In genomic region chr6:96000011-96000476, GRCm38 (mm10) we compare ENCODE assay signal across 12 mouse cellular contexts.
A peak's percentile ranks its signal among the peaks of the same experiment; 100 is the strongest.
DNase-seq lines count a peak whose midpoint lies in the region; ATAC-seq lines count a peak whose summit lies in the region.
"Had no signal": no experiment of that assay in that cellular context is flagged by ENCODE, and none has a peak within 500 bp of the region (broad histone marks: within the 10 kb centered on the region; RNA-seq: fewer than 3 reads in every experiment).

No protein-coding gene starts in this region.

- H3K27me3 ChIP-seq in hindbrain, embryonic 12.5 days, result no peaks in the 10 kb centered on the region
- no peaks in the 10 kb centered on the region for H3K27me3 ChIP-seq in hindbrain, embryonic 10.5 days (ENCODE audit: insufficient read depth, poor library complexity, severe bottlenecking)
- H3K27me3 ChIP-seq in forebrain, embryonic 16.5 days (replicated peaks; ENCODE audit: control insufficient read depth, insufficient read depth, low read length), result no peaks in the 10 kb centered on the region
- no peaks in the 10 kb centered on the region for H3K27me3 ChIP-seq in neural tube, embryonic 15.5 days (replicated peaks)
- H3K27me3 ChIP-seq in kidney, embryonic 14.5 days (ENCODE audit: control insufficient read depth, insufficient read depth, low read length), result no peaks in the 10 kb centered on the region
- H3K27me3 ChIP-seq: limb, embryonic 15.5 days had no signal

- no peak for DNase-seq in hindbrain, embryonic 10.5 days (ENCODE audit: low spot score)
- peak; percentile 31 to 36 for DNase-seq in layer of hippocampus, postnatal 36 days
- DNase-seq in adrenal gland, adult 8-10 months, result no peak
- no peak for DNase-seq in ovary, postnatal 10 days (ENCODE audit: low spot score)
- DNase-seq: kidney, adult 9 months had no signal

- no peak overlapping the region for H3K9ac ChIP-seq in hindbrain, embryonic 12.5 days
- H3K9ac ChIP-seq in forebrain, embryonic 16.5 days (replicated peaks; ENCODE audit: low read depth, low read length), result no peak overlapping the region
- no peak overlapping the region for H3K9ac ChIP-seq in neural tube, embryonic 15.5 days (replicated peaks)
- H3K9ac ChIP-seq in kidney, embryonic 14.5 days (ENCODE audit: low read depth, low read length), result no peak overlapping the region
- H3K9ac ChIP-seq: limb, embryonic 15.5 days had no signal

- no peaks in the 10 kb centered on the region for H3K36me3 ChIP-seq in hindbrain, embryonic 12.5 days
- H3K36me3 ChIP-seq in hindbrain, embryonic 10.5 days, result no peaks in the 10 kb centered on the region
- H3K36me3 ChIP-seq in forebrain, embryonic 16.5 days (ENCODE audit: control insufficient read depth, insufficient read depth), result no peaks in the 10 kb centered on the region
- no peaks in the 10 kb centered on the region for H3K36me3 ChIP-seq in neural tube, embryonic 15.5 days
- no peaks in the 10 kb centered on the region for H3K36me3 ChIP-seq in kidney, embryonic 14.5 days (ENCODE audit: control insufficient read depth, insufficient read depth, low read length)
- H3K36me3 ChIP-seq: limb, embryonic 15.5 days had no signal

- no peak overlapping the region for H3K4me2 ChIP-seq in hindbrain, embryonic 12.5 days (replicated peaks)
- no peak overlapping the region for H3K4me2 ChIP-seq in forebrain, embryonic 16.5 days (ENCODE audit: low read length)
- no peak overlapping the region; the same call in 1 of the 2 replicates for H3K4me2 ChIP-seq in neural tube, embryonic 15.5 days
- H3K4me2 ChIP-seq in kidney, embryonic 14.5 days (replicated peaks; ENCODE audit: low read depth, low read length), result no peak overlapping the region
- H3K4me2 ChIP-seq: limb, embryonic 15.5 days had no signal

- H3K27ac ChIP-seq in hindbrain, embryonic 12.5 days, result 0 out of 2 replicates have a peak overlapping the region, but pooled peaks have one; percentile 23
- no peak overlapping the region for H3K27ac ChIP-seq in hindbrain, embryonic 10.5 days
- no peak overlapping the region for H3K27ac ChIP-seq in forebrain, embryonic 16.5 days (ENCODE audit: low read length)
- peak overlapping the region; percentile 45 for H3K27ac ChIP-seq in neural tube, embryonic 15.5 days (replicated peaks)
- H3K27ac ChIP-seq in kidney, embryonic 14.5 days (ENCODE audit: low read depth, low read length), result no peak overlapping the region
- H3K27ac ChIP-seq: limb, embryonic 15.5 days; macrophage; stomach, postnatal 0 days had no signal

- H3K4me3 ChIP-seq in hindbrain, embryonic 12.5 days, result no peak overlapping the region
- H3K4me3 ChIP-seq in hindbrain, embryonic 10.5 days, result no peak overlapping the region
- H3K4me3 ChIP-seq in forebrain, embryonic 16.5 days (replicated peaks; ENCODE audit: low read length), result no peak overlapping the region
- no peak overlapping the region for H3K4me3 ChIP-seq in neural tube, embryonic 15.5 days (replicated peaks)
- H3K4me3 ChIP-seq in kidney, embryonic 14.5 days (ENCODE audit: low read length), result no peak overlapping the region
- H3K4me3 ChIP-seq: limb, embryonic 15.5 days had no signal

- no peaks in the 10 kb centered on the region for H3K9me3 ChIP-seq in hindbrain, embryonic 12.5 days (replicated peaks)
- H3K9me3 ChIP-seq in hindbrain, embryonic 10.5 days, result no peaks in the 10 kb centered on the region
- H3K9me3 ChIP-seq in forebrain, embryonic 16.5 days (ENCODE audit: control insufficient read depth, low read length), result no peaks in the 10 kb centered on the region
- no peaks in the 10 kb centered on the region for H3K9me3 ChIP-seq in neural tube, embryonic 15.5 days (replicated peaks)
- no peaks in the 10 kb centered on the region for H3K9me3 ChIP-seq in kidney, embryonic 14.5 days (ENCODE audit: control insufficient read depth, low read length)
- H3K9me3 ChIP-seq: limb, embryonic 15.5 days had no signal

- peak; percentile 69 for ATAC-seq in hindbrain, embryonic 12.5 days (ENCODE audit: low FRiP score)
- peak; percentile 79 for ATAC-seq in forebrain, embryonic 16.5 days
- ATAC-seq in neural tube, embryonic 15.5 days (ENCODE audit: low FRiP score), result peak; percentile 47
- ATAC-seq in kidney, embryonic 14.5 days (ENCODE audit: low FRiP score, low TSS enrichment), result no peak

- no peaks in the 10 kb centered on the region for H3K4me1 ChIP-seq in hindbrain, embryonic 12.5 days
- H3K4me1 ChIP-seq in hindbrain, embryonic 10.5 days (replicated peaks), result no peaks in the 10 kb centered on the region
- H3K4me1 ChIP-seq in forebrain, embryonic 16.5 days (replicated peaks; ENCODE audit: control insufficient read depth, insufficient read depth, low read length), result peaks cover 5% of the 10 kb centered on the region
- peaks cover 14% of the 10 kb centered on the region for H3K4me1 ChIP-seq in neural tube, embryonic 15.5 days
- no peaks in the 10 kb centered on the region for H3K4me1 ChIP-seq in kidney, embryonic 14.5 days (ENCODE audit: control insufficient read depth, insufficient read depth, low read length)
- H3K4me1 ChIP-seq: limb, embryonic 15.5 days had no signal

- WGBS in hindbrain, embryonic 12.5 days, result 72% methylated on average over 10 of the region's 10 CpGs
- 87% methylated on average over 10 of the region's 10 CpGs for WGBS in hindbrain, embryonic 10.5 days
- 59% methylated on average over 10 of the region's 10 CpGs for WGBS in forebrain, embryonic 16.5 days
- 25% methylated on average over 10 of the region's 10 CpGs for WGBS in neural tube, embryonic 15.5 days
- 69% methylated on average over 10 of the region's 10 CpGs for WGBS in kidney, embryonic 14.5 days

Comparison
In these comparisons a context has a peak if more than half of its experiments do, and no peak if none do; other contexts are left out.
1. H3K27ac ChIP-seq: peak in hindbrain, embryonic 12.5 days (single experiment) and neural tube, embryonic 15.5 days (single experiment); none in hindbrain, embryonic 10.5 days (single experiment), forebrain, embryonic 16.5 days (single experiment) and kidney, embryonic 14.5 days (single experiment).
2. DNase-seq: peak in layer of hippocampus, postnatal 36 days (2 of 2); none in hindbrain, embryonic 10.5 days (single experiment), adrenal gland, adult 8-10 months (single experiment) and ovary, postnatal 10 days (single experiment).